Mouse (Mus musculus) forebrain, embryonic 15.5 days (tissue): ENCODE data around the gene Hipk3. TPM values are rescaled to one million over a fixed set of nuclear protein-coding genes. Genes with fewer than 3 reads are reported as not detected.

ENCODE experiments used
- ATAC-seq: fragments of 200-750 bp; cut with Nextera tagmentation; replicated peaks from 2 replicates; pipeline ENCODE4 v1.8.0; 2017; ENCODE audit warnings: mild to moderate bottlenecking, moderate TSS enrichment, moderate library complexity
- H3K27ac ChIP-seq: fragments of 300-500 bp; sonication (generic); replicated peaks from 2 replicates; pipeline ENCODE4 v1.5.1; 2015; ENCODE audit warnings: mild to moderate bottlenecking, inconsistent platforms
- H3K27me3 ChIP-seq: fragments of 300-500 bp; sonication (generic); 2 replicates; pipeline ENCODE4 v1.6.1; 2015; ENCODE audit warnings: inconsistent platforms
- H3K36me3 ChIP-seq: fragments of 300-500 bp; sonication (generic); 2 replicates; pipeline ENCODE4 v1.6.1; 2015; ENCODE audit warnings: mild to moderate bottlenecking, inconsistent platforms
- H3K4me1 ChIP-seq: fragments of 300-500 bp; sonication (generic); 2 replicates; pipeline ENCODE4 v1.6.1; 2015; ENCODE audit warnings: inconsistent platforms
- H3K4me2 ChIP-seq: fragments of 300-500 bp; sonication (generic); replicated peaks from 2 replicates; pipeline ENCODE4 v1.6.1; 2015; ENCODE audit warnings: mild to moderate bottlenecking, inconsistent platforms
- H3K4me3 ChIP-seq: fragments of 300-500 bp; sonication (generic); 2 replicates; pipeline ENCODE4 v1.5.1; 2015; ENCODE audit warnings: mild to moderate bottlenecking, inconsistent platforms
- H3K9ac ChIP-seq: fragments of 300-500 bp; sonication (generic); replicated peaks from 2 replicates; pipeline ENCODE4 v1.6.1; 2015; ENCODE audit warnings: mild to moderate bottlenecking, inconsistent platforms
- H3K9me3 ChIP-seq: fragments of 300-500 bp; sonication (generic); 2 replicates; pipeline ENCODE4 v1.6.1; 2016; ENCODE audit warnings: inconsistent platforms
- WGBS: fragments of 180-500 bp; shearing (Covaris S2); methylation state at CpG from one replicate; pipeline ENCODE4 v1.1.7; 2015; ENCODE audit warnings: mixed read lengths; 5-methylcytosine and 5-hydroxymethylcytosine counted together
- polyA plus RNA-seq: library from polyadenylated mRNA; unstranded; fragments of >200 nt; fragmentation: Nextera tagmentation; extraction: Ambion mirVana; gene quantifications from 2 replicates; pipeline ENCODE4 v1.2.1, GENCODE M21; 2015

Hipk3 gene
- polyA plus RNA-seq, 1 experiment from 2014 or later: 6.6 TPM

DNA sequence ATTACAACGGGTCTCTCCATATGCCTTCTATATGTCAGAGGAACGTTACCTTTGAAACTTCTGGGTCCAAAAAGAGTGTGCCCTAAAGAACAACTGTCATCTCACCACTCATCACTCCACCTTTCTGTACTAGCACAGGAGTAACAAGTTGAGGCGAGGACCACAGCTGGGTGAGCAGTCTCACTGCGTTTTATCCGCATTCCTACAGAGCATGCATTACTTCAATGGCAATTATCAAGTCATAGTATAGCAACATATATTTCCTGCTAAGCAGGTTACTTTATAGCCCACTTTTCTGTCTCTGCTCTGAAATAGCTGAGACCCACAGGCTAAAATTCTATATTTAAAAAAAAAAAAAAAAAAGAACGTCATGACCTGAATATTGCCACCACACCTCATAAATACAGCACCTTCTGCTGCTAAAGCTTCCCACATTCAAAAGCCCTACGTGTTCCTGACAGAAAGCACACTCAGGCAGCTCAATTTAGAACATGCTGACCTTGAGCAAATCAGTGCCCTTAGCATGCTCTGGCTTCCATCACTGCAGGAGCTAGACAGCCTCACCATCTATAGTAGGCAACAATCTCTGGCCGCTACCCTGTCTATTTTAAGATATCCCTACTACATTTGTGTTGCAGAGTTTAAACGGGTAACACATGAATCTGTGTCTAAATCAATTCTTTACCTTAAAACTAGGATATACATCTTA is 27.2 kb downstream of the Hipk3 start:
- WGBS: 88% methylated on average over 9 of the region's 9 CpGs
- H3K9me3 ChIP-seq: no peaks in the 10 kb centered on the region

DNA sequence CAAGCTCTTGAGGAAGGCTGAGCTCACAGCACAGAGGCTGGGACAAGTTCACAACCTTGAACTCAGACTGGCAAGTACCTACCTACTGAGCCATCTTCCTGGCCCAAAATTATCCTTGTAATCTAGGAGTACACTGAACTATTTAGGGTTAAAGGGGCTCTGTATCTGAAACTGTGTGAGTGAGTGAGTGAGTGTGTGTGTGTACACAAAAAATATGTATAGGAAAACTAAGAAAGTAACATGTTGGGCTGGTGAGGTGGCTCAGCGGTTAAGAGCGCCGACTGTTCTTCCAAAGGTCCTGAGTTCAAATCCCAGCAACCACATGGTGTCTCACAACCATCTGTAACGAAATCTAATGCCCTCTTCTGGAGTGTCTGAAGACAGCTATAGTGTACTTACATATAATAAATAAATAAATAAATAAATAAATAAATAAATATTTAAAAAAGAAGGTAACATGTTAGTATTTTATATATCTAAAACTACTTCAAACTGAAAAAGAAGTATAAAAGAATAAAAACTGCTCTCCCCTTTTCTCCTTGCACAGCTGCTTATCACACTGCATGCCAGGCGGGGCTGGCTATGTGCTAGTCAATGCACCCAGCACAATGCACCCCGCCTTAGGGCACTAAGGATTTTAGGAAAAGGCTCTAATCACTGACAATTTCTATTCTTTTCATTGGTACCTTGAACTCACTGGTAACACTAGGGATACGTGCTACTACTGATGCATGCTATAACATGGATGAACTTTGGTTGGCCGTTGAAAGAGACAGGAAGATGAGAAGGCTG is 28.4 kb downstream of the Hipk3 start:
- Histone ChIP-seq H3K27ac (no peak overlapping the region), H3K4me1 (0 out of 2 replicates have a peak, but pooled peaks cover 5% of the 10 kb centered on the region), H3K9me3 (no peaks in the 10 kb centered on the region), H3K4me2 (no peak overlapping the region), H3K27me3 (no peaks in the 10 kb centered on the region), H3K4me3 (no peak overlapping the region), H3K36me3 (no peaks in the 10 kb centered on the region), H3K9ac (no peak overlapping the region)
- 92% methylated on average over 8 of the region's 8 CpGs for WGBS
- ATAC-seq: no peak

More for the DNA sequence above, 27.2 kb downstream of the Hipk3 start:
- Histone ChIP-seq H3K4me1 (0 out of 2 replicates have a peak, but pooled peaks cover 5% of the 10 kb centered on the region), H3K27me3 (no peaks in the 10 kb centered on the region), H3K27ac (no peak overlapping the region), H3K4me2 (no peak overlapping the region), H3K36me3 (no peaks in the 10 kb centered on the region), H3K9ac (no peak overlapping the region), H3K4me3 (no peak overlapping the region)
- no peak for ATAC-seq

DNA sequence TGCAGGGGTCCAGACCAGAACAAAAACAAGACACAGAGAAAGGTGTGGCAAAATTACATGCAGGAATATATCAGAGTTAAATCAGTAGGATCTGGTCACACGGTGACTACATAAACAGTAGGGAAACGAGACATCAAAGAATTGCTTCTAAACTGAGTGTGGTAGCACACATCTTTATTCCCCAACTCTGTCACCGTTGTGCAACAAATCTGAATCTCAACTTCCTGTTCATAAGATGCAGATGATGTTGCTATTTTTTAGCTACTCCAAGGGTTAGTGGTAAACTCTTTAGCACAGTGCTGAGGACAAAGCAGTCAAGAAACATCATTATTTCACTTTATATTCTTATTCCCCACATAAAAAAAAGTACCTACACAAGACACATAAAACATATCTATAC is 34.2 kb downstream of the Hipk3 start:
- no peak for ATAC-seq
- WGBS: 80% methylated on average over 3 of the region's 3 CpGs
- Histone ChIP-seq H3K9me3 (no peaks in the 10 kb centered on the region), H3K27me3 (no peaks in the 10 kb centered on the region), H3K9ac (no peak overlapping the region), H3K27ac (no peak overlapping the region), H3K36me3 (no peaks in the 10 kb centered on the region), H3K4me3 (no peak overlapping the region), H3K4me1 (no peaks in the 10 kb centered on the region), H3K4me2 (no peak overlapping the region)

DNA sequence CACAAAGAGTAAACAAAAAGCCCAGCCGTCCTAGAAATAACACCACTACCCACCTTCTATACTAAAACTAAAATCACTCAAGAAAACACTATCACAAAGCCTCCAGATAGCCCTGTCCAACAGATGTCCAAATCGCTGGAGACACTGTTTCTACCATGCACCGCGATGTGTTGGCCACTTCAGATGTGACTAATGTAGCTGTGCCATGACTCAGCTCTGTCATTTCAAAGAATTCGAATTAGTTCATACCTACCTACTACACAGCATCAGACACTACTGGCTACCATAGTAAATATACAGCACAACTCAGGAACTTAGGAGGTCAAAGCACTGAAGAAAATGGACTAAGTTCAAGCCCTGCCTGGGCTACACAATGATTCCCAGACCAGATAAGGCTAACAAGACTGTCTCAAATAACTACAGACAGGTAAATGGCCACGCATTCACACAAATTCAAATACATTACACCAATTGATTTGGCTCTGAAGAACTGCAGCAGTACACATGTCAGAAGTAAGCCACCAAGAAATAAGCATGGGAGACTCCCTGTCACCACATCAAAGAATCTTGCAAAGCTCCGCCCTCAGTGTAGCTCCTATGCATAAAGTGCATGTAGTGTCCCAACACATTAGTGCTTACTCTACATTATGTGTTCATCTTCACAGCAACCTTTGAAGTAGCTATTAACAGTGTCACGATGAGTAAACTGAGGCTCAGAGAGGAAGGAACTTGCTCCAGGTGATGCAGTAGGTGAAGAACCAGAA is 35.5 kb downstream of the Hipk3 start:
- no peak for ATAC-seq
- no peaks in the 10 kb centered on the region for H3K36me3 ChIP-seq
- H3K27me3 ChIP-seq: no peaks in the 10 kb centered on the region
- no peak overlapping the region for H3K4me2 ChIP-seq
- WGBS: 86% methylated on average over 8 of the region's 8 CpGs
- H3K4me1 ChIP-seq: no peaks in the 10 kb centered on the region
- no peak overlapping the region for H3K27ac ChIP-seq
- H3K9me3 ChIP-seq: no peaks in the 10 kb centered on the region
- no peak overlapping the region for H3K9ac ChIP-seq
- no peak overlapping the region for H3K4me3 ChIP-seq

DNA sequence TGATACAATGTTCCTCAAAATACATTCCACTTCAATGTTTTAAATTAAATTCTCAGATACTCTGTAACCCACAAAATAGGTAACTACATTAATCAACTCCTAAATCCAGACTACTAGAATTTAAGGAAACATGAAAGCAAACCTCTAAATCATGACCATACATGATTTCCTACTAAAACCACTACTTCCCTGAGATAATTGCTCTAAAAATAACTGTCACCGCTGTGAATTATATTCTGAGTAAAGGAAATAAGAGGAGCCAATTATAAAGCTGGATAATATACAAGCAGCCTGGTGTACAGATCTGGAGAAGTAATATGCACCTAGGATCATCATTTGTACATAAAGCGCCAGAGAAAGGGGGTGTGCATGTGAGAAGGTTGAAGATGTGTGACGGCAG is 37.1 kb downstream of the Hipk3 start:
- no peaks in the 10 kb centered on the region for H3K4me1 ChIP-seq
- H3K36me3 ChIP-seq: no peaks in the 10 kb centered on the region
- 83% methylated on average over 3 of the region's 3 CpGs for WGBS
- no peak overlapping the region for H3K4me3 ChIP-seq
- no peak for ATAC-seq
- H3K27ac ChIP-seq: no peak overlapping the region
- no peaks in the 10 kb centered on the region for H3K9me3 ChIP-seq
- H3K27me3 ChIP-seq: no peaks in the 10 kb centered on the region
- no peak overlapping the region for H3K4me2 ChIP-seq
- H3K9ac ChIP-seq: no peak overlapping the region

DNA sequence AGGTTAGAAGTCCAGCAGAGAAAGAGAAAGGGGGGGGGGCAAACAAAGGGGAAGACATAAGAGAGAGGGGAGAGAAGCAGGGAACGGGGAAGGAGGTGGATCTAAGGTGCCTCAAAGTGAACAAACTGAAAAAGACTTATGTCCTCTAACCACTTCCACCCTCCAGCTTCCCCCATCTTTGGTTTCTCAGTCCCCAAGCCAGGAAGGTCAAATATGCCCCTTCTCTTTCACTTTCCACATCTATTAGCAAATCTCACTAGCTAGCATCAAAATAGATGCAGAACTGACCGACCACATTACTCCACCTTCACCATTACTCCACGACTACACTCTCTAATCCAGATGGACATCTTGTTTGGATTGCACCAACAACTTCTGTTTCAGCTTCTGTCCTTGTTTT is 43.6 kb downstream of the Hipk3 start:
- H3K4me1 ChIP-seq: no peaks in the 10 kb centered on the region
- no peak overlapping the region for H3K9ac ChIP-seq
- H3K36me3 ChIP-seq: no peaks in the 10 kb centered on the region
- no peaks in the 10 kb centered on the region for H3K27me3 ChIP-seq
- no peak for ATAC-seq
- no peak overlapping the region for H3K4me2 ChIP-seq
- no peaks in the 10 kb centered on the region for H3K9me3 ChIP-seq
- H3K4me3 ChIP-seq: no peak overlapping the region
- no peak overlapping the region for H3K27ac ChIP-seq
- 89% methylated on average over 3 of the region's 3 CpGs for WGBS

DNA sequence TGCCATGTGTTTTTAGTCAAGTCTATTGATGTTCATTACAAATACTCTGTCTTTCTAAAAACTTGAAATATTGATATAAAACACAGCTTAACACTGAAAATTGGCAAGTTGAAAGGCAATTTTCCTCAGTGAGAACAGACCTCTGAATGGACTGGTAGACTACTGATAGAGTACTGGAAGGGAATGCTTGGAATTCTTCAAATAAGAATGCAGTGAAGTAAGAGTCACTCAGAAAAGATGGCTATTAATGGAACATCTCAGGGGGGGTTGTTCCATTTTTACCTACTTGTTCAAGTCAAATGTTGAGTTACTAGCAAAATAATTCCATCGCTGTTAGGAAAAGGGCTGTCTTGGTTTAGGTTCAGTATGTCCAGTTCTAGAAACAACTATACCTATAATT is 45.1 kb downstream of the Hipk3 start:
- H3K4me3 ChIP-seq: no peak overlapping the region
- H3K9ac ChIP-seq: no peak overlapping the region
- 98% methylated on average over 1 of the region's 1 CpGs for whole genome bisulfite sequencing
- H3K27me3 ChIP-seq: no peaks in the 10 kb centered on the region
- no peak for ATAC-seq
- no peak overlapping the region for H3K27ac ChIP-seq
- no peak overlapping the region for H3K4me2 ChIP-seq
- H3K36me3 ChIP-seq: no peaks in the 10 kb centered on the region
- no peaks in the 10 kb centered on the region for H3K9me3 ChIP-seq
- H3K4me1 ChIP-seq: no peaks in the 10 kb centered on the region

DNA sequence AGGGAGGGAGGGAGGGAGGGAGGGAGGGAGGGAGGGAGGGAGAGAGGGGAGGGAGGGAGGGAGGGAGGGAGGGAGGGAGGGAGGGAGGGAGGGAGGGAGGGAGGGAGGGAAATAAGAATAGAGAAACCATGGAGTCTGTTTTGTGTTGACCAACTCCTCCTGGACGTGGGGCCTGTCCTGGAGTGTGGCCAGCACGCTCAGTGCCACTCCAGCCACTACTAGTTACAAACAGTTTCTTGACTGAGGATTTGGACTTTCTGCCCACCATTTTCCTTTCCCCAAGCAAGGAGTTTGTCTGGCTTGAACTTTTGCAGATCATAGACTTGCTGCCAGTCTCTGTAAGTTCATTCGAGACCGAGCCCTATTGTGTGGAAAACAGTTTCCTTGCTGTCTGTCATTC is 46.0 kb downstream of the Hipk3 start:
- Histone ChIP-seq H3K4me1 (no peaks in the 10 kb centered on the region), H3K27ac (no peak overlapping the region), H3K9me3 (no peaks in the 10 kb centered on the region), H3K9ac (no peak overlapping the region), H3K36me3 (no peaks in the 10 kb centered on the region), H3K27me3 (no peaks in the 10 kb centered on the region), H3K4me2 (no peak overlapping the region), H3K4me3 (no peak overlapping the region)
- no peak for ATAC-seq
- 77% methylated on average over 4 of the region's 4 CpGs for WGBS

DNA sequence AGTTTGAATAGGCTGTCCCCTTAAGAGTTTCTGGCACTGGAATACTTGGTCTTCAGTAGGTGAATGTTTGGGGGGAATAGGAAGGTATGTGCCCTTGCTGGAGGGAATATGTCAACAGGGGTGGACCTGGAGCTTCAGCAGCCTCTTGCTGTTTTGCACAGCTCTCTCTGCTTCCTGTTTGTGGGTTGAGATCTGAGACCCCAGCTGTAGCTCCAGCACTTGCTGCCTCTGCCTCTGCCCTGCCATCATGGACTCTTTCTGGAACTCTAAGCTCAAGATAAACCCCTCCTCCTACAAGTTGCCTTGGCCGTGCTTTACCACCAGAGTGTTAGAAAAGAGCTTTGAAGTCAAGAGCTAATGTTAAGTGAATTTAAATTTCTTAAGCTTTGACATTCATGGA is 48.2 kb downstream of the Hipk3 start:
- Histone ChIP-seq H3K36me3 (peaks cover under 1% of the 10 kb centered on the region; the same call in 1 of the 2 replicates), H3K27me3 (no peaks in the 10 kb centered on the region), H3K4me2 (no peak overlapping the region), H3K27ac (no peak overlapping the region), H3K4me3 (no peak overlapping the region), H3K9ac (no peak overlapping the region), H3K9me3 (no peaks in the 10 kb centered on the region), H3K4me1 (no peaks in the 10 kb centered on the region)
- WGBS: 70% methylated on average over 1 of the region's 1 CpGs
- ATAC-seq: no peak

DNA sequence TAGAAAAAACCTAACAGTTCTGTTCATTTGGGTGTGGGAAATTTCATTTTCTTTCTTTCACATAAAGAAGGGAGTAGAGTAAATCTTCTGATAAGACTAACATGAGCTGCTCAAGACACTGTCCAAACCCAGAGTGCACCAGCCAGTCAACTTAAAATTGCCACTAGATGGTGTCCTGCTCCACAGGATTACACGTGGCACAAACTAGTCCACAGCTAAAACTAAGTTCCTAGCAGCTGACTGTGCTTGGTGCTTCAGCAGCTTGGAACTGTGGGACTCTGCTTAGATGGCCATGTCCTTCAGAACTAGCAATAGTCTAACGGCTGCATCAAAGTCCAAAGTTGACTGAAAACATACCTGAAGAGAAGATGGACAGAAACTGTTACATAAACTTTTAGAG is 49.5 kb downstream of the Hipk3 start:
- no peaks in the 10 kb centered on the region for H3K27me3 ChIP-seq
- H3K27ac ChIP-seq: no peak overlapping the region
- no peaks in the 10 kb centered on the region for H3K9me3 ChIP-seq
- H3K9ac ChIP-seq: no peak overlapping the region
- ATAC-seq: peak; percentile 83
- peaks cover 8% of the 10 kb centered on the region for H3K36me3 ChIP-seq
- H3K4me2 ChIP-seq: no peak overlapping the region
- H3K4me3 ChIP-seq: no peak overlapping the region
- H3K4me1 ChIP-seq: no peaks in the 10 kb centered on the region
- WGBS: 44% methylated on average over 2 of the region's 2 CpGs

DNA sequence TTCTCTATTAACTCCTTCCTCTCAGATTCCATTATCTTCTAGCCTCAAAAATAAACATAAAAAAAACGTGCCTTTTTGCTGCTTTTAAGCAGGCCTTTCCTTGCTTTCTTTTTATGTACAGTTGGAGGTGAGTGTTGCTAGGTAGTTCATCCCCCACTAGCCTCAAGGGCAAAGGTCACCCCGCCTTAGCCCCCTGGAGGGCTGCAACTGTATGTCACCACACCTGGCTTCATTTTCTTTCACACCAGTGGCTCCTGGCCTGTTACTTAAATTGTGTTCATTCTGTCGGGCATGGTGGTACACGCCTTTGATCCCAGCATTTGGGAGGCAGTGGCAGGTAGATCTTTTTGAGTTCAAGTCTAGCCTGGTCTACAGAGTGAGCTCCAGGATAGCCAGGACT is 51.9 kb downstream of the Hipk3 start:
- no peak overlapping the region for H3K4me2 ChIP-seq
- H3K27me3 ChIP-seq: no peaks in the 10 kb centered on the region
- no peaks in the 10 kb centered on the region for H3K9me3 ChIP-seq
- H3K27ac ChIP-seq: no peak overlapping the region
- no peaks in the 10 kb centered on the region for H3K4me1 ChIP-seq
- no peak overlapping the region for H3K9ac ChIP-seq
- H3K36me3 ChIP-seq: peaks cover 21% of the 10 kb centered on the region
- 70% methylated on average over 4 of the region's 4 CpGs for WGBS
- no peak overlapping the region for H3K4me3 ChIP-seq
- ATAC-seq: no peak

DNA sequence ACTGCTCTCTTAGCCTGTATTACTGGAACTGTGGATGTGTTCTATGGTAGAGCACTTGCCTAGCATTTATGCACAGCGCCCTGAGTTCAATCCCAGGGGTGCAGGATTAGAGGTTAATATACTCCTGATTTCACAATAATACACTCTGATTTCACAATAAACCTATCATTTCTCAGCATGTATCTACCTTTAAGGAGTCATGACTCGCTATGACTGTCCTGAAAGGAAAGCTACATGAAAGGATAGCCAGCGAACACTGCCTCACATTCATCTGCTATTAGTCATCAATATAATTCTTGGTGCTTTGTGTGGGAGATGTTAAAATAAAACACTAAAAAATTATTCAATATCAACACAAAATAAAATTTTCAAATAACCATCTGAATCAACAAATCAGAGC is 58.0 kb downstream of the Hipk3 start:
- no peaks in the 10 kb centered on the region for H3K9me3 ChIP-seq
- H3K4me3 ChIP-seq: no peak overlapping the region
- WGBS: 95% methylated on average over 3 of the region's 3 CpGs
- H3K27me3 ChIP-seq: no peaks in the 10 kb centered on the region
- H3K36me3 ChIP-seq: peaks cover 61% of the 10 kb centered on the region
- H3K4me2 ChIP-seq: no peak overlapping the region
- no peaks in the 10 kb centered on the region for H3K4me1 ChIP-seq
- H3K9ac ChIP-seq: no peak overlapping the region
- ATAC-seq: no peak
- H3K27ac ChIP-seq: no peak overlapping the region
